In the genomic region with DNA sequence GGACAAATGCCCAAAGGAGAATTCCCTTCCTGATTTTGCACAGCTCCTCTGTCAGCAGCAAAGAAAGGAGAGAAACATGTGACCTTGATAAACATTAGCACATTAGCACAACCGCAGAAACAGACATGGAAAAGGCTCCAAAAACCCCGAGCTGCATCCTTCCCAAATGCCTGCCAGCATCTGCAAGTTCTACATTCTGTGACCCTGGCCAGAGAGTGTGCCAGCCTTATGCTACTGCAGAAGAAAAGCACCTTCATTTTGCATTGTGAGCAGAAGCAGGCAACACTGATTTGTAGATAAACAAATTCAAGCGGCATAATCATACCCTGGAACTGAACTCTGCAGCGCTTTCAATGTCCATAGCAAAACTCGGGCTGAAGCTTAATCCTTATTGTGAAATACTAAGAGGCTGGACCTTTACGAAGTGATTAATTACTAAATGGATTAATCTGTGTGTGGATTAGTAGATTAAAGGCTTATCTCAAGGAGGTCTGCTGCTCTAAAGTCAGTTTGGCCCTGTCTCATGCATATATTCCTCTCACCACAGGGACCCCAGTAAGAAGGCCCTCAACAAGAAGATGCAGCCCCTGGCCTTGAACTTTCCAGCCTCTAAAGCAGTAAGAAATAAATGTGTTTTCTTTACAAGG, we compare ENCODE assay signal across 17 mouse cellular contexts. TPM values are rescaled to one million over a fixed set of nuclear protein-coding genes. Genes with fewer than 3 reads are reported as not detected.
DNase-seq lines count a peak whose midpoint lies in the region; ATAC-seq lines count a peak whose summit lies in the region.
"Had no signal": no experiment of that assay in that cellular context is flagged by ENCODE, and none has a peak within 500 bp of the region (broad histone marks: within the 10 kb centered on the region; RNA-seq: fewer than 3 reads in every experiment).

No protein-coding gene starts in this region.

- H3K4me3 ChIP-seq in hindbrain, embryonic 16.5 days (ENCODE audit: low read length): no peak overlapping the region
- no peak overlapping the region for H3K4me3 ChIP-seq in hindbrain, embryonic 11.5 days (ENCODE audit: low read depth, low read length)
- H3K4me3 ChIP-seq in embryonic facial prominence, embryonic 10.5 days: no peak overlapping the region
- no peak overlapping the region for H3K4me3 ChIP-seq in stomach, embryonic 14.5 days (ENCODE audit: low read depth, low read length)
- H3K4me3 ChIP-seq: heart, embryonic 15.5 days; limb, embryonic 10.5 days; liver, embryonic 15.5 days had no signal

- ATAC-seq in hindbrain, embryonic 16.5 days: no peak
- no peak for ATAC-seq in hindbrain, embryonic 11.5 days (ENCODE audit: low FRiP score)
- 0 out of 2 replicates have a peak, but pooled peaks have one; percentile 14 for ATAC-seq in stomach, embryonic 14.5 days (ENCODE audit: insufficient number of reproducible peaks, insufficient read depth, low FRiP score, low read depth)
- ATAC-seq: forebrain, postnatal 0 days had no signal

- H3K27ac ChIP-seq in hindbrain, embryonic 16.5 days (ENCODE audit: low read depth, low read length): no peak overlapping the region
- H3K27ac ChIP-seq in hindbrain, embryonic 11.5 days (ENCODE audit: low read depth, low read length): no peak overlapping the region
- H3K27ac ChIP-seq in embryonic facial prominence, embryonic 10.5 days (replicated peaks): peak overlapping the region; percentile 48; the same call in 1 of the 2 replicates
- peak overlapping the region; percentile 45; the same call in 1 of the 2 replicates for H3K27ac ChIP-seq in stomach, embryonic 14.5 days (ENCODE audit: low read length)
- H3K27ac ChIP-seq: limb, embryonic 10.5 days; liver, embryonic 15.5 days; macrophage had no signal

- peak; percentile 25 for DNase-seq in adrenal gland, adult 2 months
- DNase-seq in adrenal gland, postnatal 10 days: no peak
- no peak for DNase-seq in hindbrain, embryonic 11.5 days (ENCODE audit: low spot score)
- no peak for DNase-seq in embryonic facial prominence, embryonic 10.5 days (ENCODE audit: low spot score)
- no peak for DNase-seq in cerebellum, postnatal 36 days
- DNase-seq in lung, postnatal 14 days: no peak
- DNase-seq: forebrain, postnatal 0 days; gastrocnemius, postnatal 10 days; kidney, postnatal 25 days; right cerebral cortex, postnatal 14 days had no signal

- H3K27me3 ChIP-seq in hindbrain, embryonic 16.5 days (replicated peaks; ENCODE audit: control insufficient read depth, insufficient read depth, low read length): no peaks in the 10 kb centered on the region
- H3K27me3 ChIP-seq in hindbrain, embryonic 11.5 days (ENCODE audit: control insufficient read depth, insufficient read depth, low read length): no peaks in the 10 kb centered on the region
- H3K27me3 ChIP-seq in embryonic facial prominence, embryonic 10.5 days (replicated peaks; ENCODE audit: low read depth, poor library complexity, severe bottlenecking): no peaks in the 10 kb centered on the region
- no peaks in the 10 kb centered on the region for H3K27me3 ChIP-seq in stomach, embryonic 14.5 days (ENCODE audit: control insufficient read depth, insufficient read depth, low read length)
- H3K27me3 ChIP-seq: CH12.LX; heart, embryonic 15.5 days; liver, embryonic 15.5 days had no signal

- H3K36me3 ChIP-seq in hindbrain, embryonic 16.5 days (ENCODE audit: control insufficient read depth, insufficient read depth, low read length): no peaks in the 10 kb centered on the region
- H3K36me3 ChIP-seq in hindbrain, embryonic 11.5 days (ENCODE audit: control insufficient read depth, insufficient read depth, low read length): no peaks in the 10 kb centered on the region
- peaks cover 4% of the 10 kb centered on the region for H3K36me3 ChIP-seq in embryonic facial prominence, embryonic 10.5 days (replicated peaks)
- no peaks in the 10 kb centered on the region for H3K36me3 ChIP-seq in stomach, embryonic 14.5 days (ENCODE audit: control insufficient read depth, insufficient read depth, low read length)
- H3K36me3 ChIP-seq: heart, embryonic 15.5 days had no signal

- H3K4me1 ChIP-seq in hindbrain, embryonic 16.5 days (ENCODE audit: control insufficient read depth, insufficient read depth, low read depth, low read length): peaks cover 9% of the 10 kb centered on the region
- no peaks in the 10 kb centered on the region for H3K4me1 ChIP-seq in hindbrain, embryonic 11.5 days (replicated peaks; ENCODE audit: control insufficient read depth, insufficient read depth, low read length)
- H3K4me1 ChIP-seq in embryonic facial prominence, embryonic 10.5 days: peaks cover 55% of the 10 kb centered on the region
- H3K4me1 ChIP-seq in stomach, embryonic 14.5 days (ENCODE audit: control insufficient read depth, insufficient read depth, low read length): peaks cover 16% of the 10 kb centered on the region

- 0 out of 2 replicates have a peak overlapping the region, but pooled peaks have one; percentile 22 for H3K9ac ChIP-seq in hindbrain, embryonic 16.5 days (ENCODE audit: low read depth, low read length)
- H3K9ac ChIP-seq in hindbrain, embryonic 11.5 days (ENCODE audit: low read depth, low read length): no peak overlapping the region
- H3K9ac ChIP-seq in stomach, embryonic 14.5 days (replicated peaks; ENCODE audit: low read depth, low read length): no peak overlapping the region
- H3K9ac ChIP-seq: forebrain, postnatal 0 days; heart, embryonic 15.5 days; liver, embryonic 15.5 days had no signal

- no peak overlapping the region for H3K4me2 ChIP-seq in hindbrain, embryonic 16.5 days (ENCODE audit: low read length)
- H3K4me2 ChIP-seq in hindbrain, embryonic 11.5 days (replicated peaks; ENCODE audit: low read depth, low read length): no peak overlapping the region
- no peak overlapping the region for H3K4me2 ChIP-seq in stomach, embryonic 14.5 days (replicated peaks; ENCODE audit: low read depth, low read length)
- H3K4me2 ChIP-seq: heart, embryonic 15.5 days; liver, embryonic 15.5 days had no signal

- peaks cover 4% of the 10 kb centered on the region; the same call in 1 of the 2 replicates for H3K9me3 ChIP-seq in hindbrain, embryonic 16.5 days (ENCODE audit: control insufficient read depth, low read length)
- H3K9me3 ChIP-seq in hindbrain, embryonic 11.5 days (ENCODE audit: control insufficient read depth, low read length): no peaks in the 10 kb centered on the region
- no peaks in the 10 kb centered on the region for H3K9me3 ChIP-seq in embryonic facial prominence, embryonic 10.5 days
- H3K9me3 ChIP-seq in stomach, embryonic 14.5 days (ENCODE audit: control insufficient read depth, low read depth, low read length): no peaks in the 10 kb centered on the region
- H3K9me3 ChIP-seq: limb, embryonic 10.5 days; liver, embryonic 15.5 days had no signal

- 35% methylated on average over 6 of the region's 6 CpGs for WGBS in hindbrain, embryonic 16.5 days
- WGBS in hindbrain, embryonic 11.5 days: 61% methylated on average over 6 of the region's 6 CpGs
- WGBS in embryonic facial prominence, embryonic 10.5 days: 43% methylated on average over 6 of the region's 6 CpGs
- 26% methylated on average over 6 of the region's 6 CpGs for WGBS in stomach, embryonic 14.5 days

RNA-seq across cellular contexts. Expression of gene Suclg2, which starts 43.4 kb away (rescaled TPM):
- 100 to 1,000 TPM; 121 to 173 TPM for total RNA-seq in adrenal gland, adult 2 months (2021)
- polyA plus RNA-seq in adrenal gland, adult 2 months (2012; rRNA removed): 16.9 and 23.0 TPM in 2 replicates
- total RNA-seq in adrenal gland, postnatal 10 days (2021): 100 to 1,000 TPM; 130 to 132 TPM
- 17.7 and 18.3 TPM in 2 replicates for polyA plus RNA-seq in hindbrain, embryonic 16.5 days (2015; fragmentation: Nextera tagmentation; extraction: Ambion mirVana)
- 38.1 and 43.2 TPM in 2 replicates for polyA plus RNA-seq in hindbrain, embryonic 11.5 days (2014; fragmentation: Nextera tagmentation; extraction: Ambion mirVana)
- 55.9 and 56.2 TPM in 2 replicates for polyA plus RNA-seq in embryonic facial prominence, embryonic 10.5 days (2016; fragmentation: Nextera tagmentation; extraction: Ambion mirVana)
- 92.4 and 94.8 TPM in 2 replicates for polyA plus RNA-seq in stomach, embryonic 14.5 days (2014; fragmentation: Nextera tagmentation; extraction: Ambion mirVana)

Comparison
In these comparisons a context has a peak if more than half of its experiments do, and no peak if none do; other contexts are left out.
1. H3K27ac ChIP-seq: peak in embryonic facial prominence, embryonic 10.5 days (single experiment) and stomach, embryonic 14.5 days (single experiment); none in hindbrain, embryonic 16.5 days (single experiment) and hindbrain, embryonic 11.5 days (single experiment).